Mouse (Mus musculus): ENCODE measurements at regions not wholly inside any gene's neighbourhood (a gene's known extent, or its start where the extent isn't known, plus 50 kb on each side); places are given as distances from the start of the nearest gene placed in this dataset.

DNA sequence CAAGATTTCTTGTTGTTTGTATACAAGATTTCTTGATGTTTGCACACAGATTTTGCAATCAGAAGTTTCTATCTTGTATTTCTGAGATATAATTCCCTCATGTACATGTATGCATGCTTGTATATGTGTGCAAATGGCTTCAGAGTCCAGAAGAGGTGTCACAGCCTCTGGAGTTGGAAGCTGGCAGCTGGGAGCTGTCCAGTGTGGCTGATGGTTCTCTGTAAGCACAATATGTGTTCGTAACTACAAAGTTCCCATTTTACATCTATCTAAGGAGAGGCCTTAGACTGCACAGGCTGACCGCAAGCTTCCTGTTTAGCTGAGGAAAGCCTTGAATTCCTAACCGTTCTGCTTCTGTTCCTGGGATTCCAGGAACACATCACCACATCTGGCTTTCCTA, 119.0 kb downstream of the Fam76b start:
- no peak overlapping the region for H3K4me3 ChIP-seq (ENCODE audit: low read depth, low read length)
- TF ChIP-seq CTCF (IDR thresholded peaks at IDR 0.05; ENCODE audit: extremely low read depth, insufficient read length, insufficient replicate concordance, low read depth, low read length) (no peak), POLR2A (IDR thresholded peaks at IDR 0.05; ENCODE audit: low read depth, low read length) (no peak)
- WGBS, result 67% methylated on average over 3 of the region's 3 CpGs
- H3K4me1 ChIP-seq (ENCODE audit: control insufficient read depth, insufficient read depth, insufficient read length, low read length), result no peaks in the 10 kb centered on the region
- H3K27ac ChIP-seq (ENCODE audit: insufficient read depth, low read depth, low read length), result no peak overlapping the region
- no peaks in the 10 kb centered on the region for H3K36me3 ChIP-seq (ENCODE audit: control insufficient read depth, insufficient read depth, low read length)
- no peaks in the 10 kb centered on the region for H3K27me3 ChIP-seq (ENCODE audit: control insufficient read depth, insufficient read depth, low read length)

DNA sequence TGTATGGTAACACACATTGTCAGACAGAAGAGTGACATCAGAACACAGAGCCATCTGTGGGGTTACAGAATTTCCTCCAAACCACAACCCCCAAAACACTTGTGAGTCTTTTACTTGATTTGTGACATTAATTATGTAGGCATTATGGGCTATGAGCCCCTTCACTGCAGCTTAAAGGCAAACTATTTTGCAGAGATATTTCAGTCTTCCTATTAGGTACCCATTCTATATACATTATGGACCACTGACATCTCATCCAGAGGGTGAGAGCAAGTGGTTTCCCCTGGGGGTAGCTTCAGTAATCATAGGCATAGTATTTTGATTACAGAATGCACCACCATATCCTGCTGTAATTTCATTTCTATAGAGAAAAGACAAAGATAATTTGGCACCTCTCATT, 124.6 kb downstream of the Fam76b start:
- no peak overlapping the region for H3K27ac ChIP-seq (ENCODE audit: insufficient read depth, low read depth, low read length)
- H3K27me3 ChIP-seq (ENCODE audit: control insufficient read depth, insufficient read depth, low read length), result no peaks in the 10 kb centered on the region
- no peaks in the 10 kb centered on the region for H3K36me3 ChIP-seq (ENCODE audit: control insufficient read depth, insufficient read depth, low read length)
- no peaks in the 10 kb centered on the region for H3K4me1 ChIP-seq (ENCODE audit: control insufficient read depth, insufficient read depth, insufficient read length, low read length)
- no peak overlapping the region for H3K4me3 ChIP-seq (ENCODE audit: low read depth, low read length)
- TF ChIP-seq CTCF (IDR thresholded peaks at IDR 0.05; ENCODE audit: extremely low read depth, insufficient read length, insufficient replicate concordance, low read depth, low read length) (no peak), POLR2A (IDR thresholded peaks at IDR 0.05; ENCODE audit: low read depth, low read length) (no peak)

DNA sequence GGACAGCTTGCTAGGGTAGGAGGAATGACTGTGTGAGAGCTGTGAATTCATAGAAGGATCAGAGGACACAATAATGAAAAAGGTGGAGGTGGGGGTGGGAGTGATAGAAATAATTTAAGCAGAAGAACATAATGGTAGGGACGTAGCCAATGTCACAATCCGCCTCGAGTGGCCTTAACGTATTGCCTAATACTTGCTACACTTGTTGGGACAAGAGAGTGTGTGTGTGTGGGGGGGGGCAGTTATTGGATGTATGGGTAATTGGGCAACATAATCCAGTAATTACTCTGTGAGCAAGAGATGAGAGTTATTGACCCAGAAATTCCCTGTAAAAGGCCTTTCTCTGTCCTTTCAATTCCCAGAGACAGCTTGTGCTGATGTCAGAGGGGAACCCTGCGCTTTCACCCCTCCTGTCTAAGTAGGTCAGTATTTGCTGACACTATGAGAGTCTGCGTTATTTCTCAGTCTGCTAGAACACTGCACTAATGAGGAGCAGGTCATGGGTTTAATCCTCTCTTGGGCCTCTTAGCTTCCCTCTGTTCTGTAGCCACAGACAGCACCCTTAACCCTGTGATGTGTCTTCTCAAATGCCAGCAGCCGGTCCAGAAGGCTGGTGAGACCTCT, 135.7 kb downstream of the Fam76b start:
- Histone ChIP-seq H3K27me3 (ENCODE audit: control insufficient read depth, insufficient read depth, low read length) (no peaks in the 10 kb centered on the region), H3K27ac (ENCODE audit: insufficient read depth, low read depth, low read length) (no peak overlapping the region), H3K4me3 (ENCODE audit: low read depth, low read length) (no peak overlapping the region), H3K36me3 (ENCODE audit: control insufficient read depth, insufficient read depth, low read length) (no peaks in the 10 kb centered on the region), H3K4me1 (ENCODE audit: control insufficient read depth, insufficient read depth, insufficient read length, low read length) (no peaks in the 10 kb centered on the region)
- WGBS, result 81% methylated on average over 7 of the region's 7 CpGs
- TF ChIP-seq POLR2A (IDR thresholded peaks at IDR 0.05; ENCODE audit: low read depth, low read length) (no peak), CTCF (IDR thresholded peaks at IDR 0.05; ENCODE audit: extremely low read depth, insufficient read length, insufficient replicate concordance, low read depth, low read length) (no peak)

DNA sequence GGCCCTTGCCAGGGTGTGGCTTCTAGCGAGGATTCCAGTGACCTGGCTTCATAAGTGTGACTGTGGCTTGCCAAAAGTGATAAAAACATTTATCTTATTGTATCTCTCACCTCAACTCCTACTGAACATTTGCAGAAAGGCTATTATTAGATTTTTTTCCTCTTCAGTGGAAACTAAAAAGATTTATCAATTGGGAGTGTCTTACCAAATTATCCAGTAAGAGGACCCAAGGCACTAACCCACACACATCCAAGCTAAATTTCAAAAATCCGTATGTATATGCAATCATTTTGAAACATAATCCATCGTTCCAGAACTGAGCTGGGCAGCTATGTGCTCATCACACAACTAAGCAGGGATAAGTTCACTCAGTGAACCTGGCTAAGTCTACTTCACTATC, 136.3 kb downstream of the Fam76b start:
- Histone ChIP-seq H3K27me3 (ENCODE audit: control insufficient read depth, insufficient read depth, low read length) (no peaks in the 10 kb centered on the region), H3K27ac (ENCODE audit: insufficient read depth, low read depth, low read length) (no peak overlapping the region), H3K4me1 (ENCODE audit: control insufficient read depth, insufficient read depth, insufficient read length, low read length) (no peaks in the 10 kb centered on the region), H3K4me3 (ENCODE audit: low read depth, low read length) (no peak overlapping the region), H3K36me3 (ENCODE audit: control insufficient read depth, insufficient read depth, low read length) (no peaks in the 10 kb centered on the region)
- TF ChIP-seq CTCF (IDR thresholded peaks at IDR 0.05; ENCODE audit: extremely low read depth, insufficient read length, insufficient replicate concordance, low read depth, low read length) (no peak), POLR2A (IDR thresholded peaks at IDR 0.05; ENCODE audit: low read depth, low read length) (no peak)
- 72% methylated on average over 3 of the region's 3 CpGs for WGBS

DNA sequence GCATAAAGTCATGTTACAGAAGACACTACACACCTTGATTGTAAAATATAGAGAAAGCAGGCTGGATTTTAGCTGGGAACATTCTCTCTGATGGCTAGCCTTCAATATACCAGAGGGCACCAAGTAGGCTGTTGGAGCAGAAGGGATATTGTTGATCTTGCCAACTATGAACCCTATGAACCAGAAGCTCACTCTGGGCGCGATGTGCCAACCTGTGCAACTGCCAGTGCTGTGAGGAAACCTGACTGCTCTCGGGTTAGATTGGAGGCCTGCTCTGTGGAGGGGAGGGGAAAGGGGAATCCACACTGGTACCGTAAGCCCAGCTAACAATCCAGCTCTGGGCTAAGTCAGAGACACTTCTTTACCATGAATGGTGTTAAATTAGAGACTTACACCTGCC, 136.7 kb downstream of the Fam76b start:
- 82% methylated on average over 4 of the region's 4 CpGs for WGBS
- no peaks in the 10 kb centered on the region for H3K4me1 ChIP-seq (ENCODE audit: control insufficient read depth, insufficient read depth, insufficient read length, low read length)
- no peak overlapping the region for H3K27ac ChIP-seq (ENCODE audit: insufficient read depth, low read depth, low read length)
- H3K4me3 ChIP-seq (ENCODE audit: low read depth, low read length), result no peak overlapping the region
- no peaks in the 10 kb centered on the region for H3K27me3 ChIP-seq (ENCODE audit: control insufficient read depth, insufficient read depth, low read length)
- no peaks in the 10 kb centered on the region for H3K36me3 ChIP-seq (ENCODE audit: control insufficient read depth, insufficient read depth, low read length)
- no peak for TF ChIP-seq CTCF (IDR thresholded peaks at IDR 0.05; ENCODE audit: extremely low read depth, insufficient read length, insufficient replicate concordance, low read depth, low read length)
- TF ChIP-seq POLR2A (IDR thresholded peaks at IDR 0.05; ENCODE audit: low read depth, low read length), result no peak

DNA sequence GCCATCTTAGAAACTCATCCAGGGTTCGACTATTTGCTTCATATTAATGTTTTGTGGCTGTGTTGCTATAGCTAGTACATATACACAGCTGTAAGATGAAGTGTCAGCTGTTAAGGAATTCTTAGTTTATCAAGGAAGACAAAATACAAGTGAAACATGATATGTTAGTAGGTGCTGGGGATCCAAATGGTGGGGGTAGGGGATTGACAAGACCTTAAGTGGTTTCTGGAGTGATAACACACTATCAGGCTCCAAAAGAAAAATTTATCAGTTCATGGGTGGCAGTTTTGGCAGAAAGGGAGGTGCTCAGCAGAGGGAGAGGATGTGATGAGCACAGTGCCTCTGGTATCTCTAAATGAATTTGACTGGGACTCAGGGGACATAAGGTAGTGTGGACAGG, 138.7 kb downstream of the Fam76b start:
- WGBS, result 77% methylated on average over 1 of the region's 1 CpGs
- Histone ChIP-seq H3K27ac (ENCODE audit: insufficient read depth, low read depth, low read length) (no peak overlapping the region), H3K36me3 (ENCODE audit: control insufficient read depth, insufficient read depth, low read length) (no peaks in the 10 kb centered on the region), H3K4me1 (ENCODE audit: control insufficient read depth, insufficient read depth, insufficient read length, low read length) (no peaks in the 10 kb centered on the region), H3K27me3 (ENCODE audit: control insufficient read depth, insufficient read depth, low read length) (no peaks in the 10 kb centered on the region), H3K4me3 (ENCODE audit: low read depth, low read length) (no peak overlapping the region)
- TF ChIP-seq POLR2A (IDR thresholded peaks at IDR 0.05; ENCODE audit: low read depth, low read length), result no peak
- TF ChIP-seq CTCF (IDR thresholded peaks at IDR 0.05; ENCODE audit: extremely low read depth, insufficient read length, insufficient replicate concordance, low read depth, low read length), result no peak

DNA sequence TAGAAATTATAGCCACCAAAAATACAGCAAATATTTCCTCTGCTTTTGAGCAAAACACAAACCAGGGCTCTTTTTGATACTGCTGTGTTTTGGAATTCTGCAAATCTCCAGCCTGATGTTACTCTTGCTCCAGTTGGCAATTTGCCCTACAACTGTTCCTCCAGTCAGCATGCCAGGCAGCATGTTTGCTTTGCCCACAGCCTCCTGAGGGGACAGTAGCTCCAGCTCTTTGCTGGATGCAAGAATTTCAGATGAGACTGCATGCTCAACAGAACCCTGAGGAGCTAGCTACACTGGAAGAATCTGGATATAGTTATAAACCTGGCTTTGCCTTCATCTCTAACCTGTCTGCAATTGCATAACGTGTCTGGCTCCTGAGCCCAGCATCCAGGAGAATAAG, 141.7 kb downstream of the Fam76b start:
- Histone ChIP-seq H3K27ac (ENCODE audit: insufficient read depth, low read depth, low read length) (no peak overlapping the region), H3K36me3 (ENCODE audit: control insufficient read depth, insufficient read depth, low read length) (no peaks in the 10 kb centered on the region), H3K4me1 (ENCODE audit: control insufficient read depth, insufficient read depth, insufficient read length, low read length) (no peaks in the 10 kb centered on the region), H3K27me3 (ENCODE audit: control insufficient read depth, insufficient read depth, low read length) (no peaks in the 10 kb centered on the region), H3K4me3 (ENCODE audit: low read depth, low read length) (no peak overlapping the region)
- no peak for TF ChIP-seq POLR2A (IDR thresholded peaks at IDR 0.05; ENCODE audit: low read depth, low read length)
- no peak for TF ChIP-seq CTCF (IDR thresholded peaks at IDR 0.05; ENCODE audit: extremely low read depth, insufficient read length, insufficient replicate concordance, low read depth, low read length)
- 80% methylated on average over 1 of the region's 1 CpGs for WGBS

All from small intestine, adult 2 months (tissue).